In the genomic region with DNA sequence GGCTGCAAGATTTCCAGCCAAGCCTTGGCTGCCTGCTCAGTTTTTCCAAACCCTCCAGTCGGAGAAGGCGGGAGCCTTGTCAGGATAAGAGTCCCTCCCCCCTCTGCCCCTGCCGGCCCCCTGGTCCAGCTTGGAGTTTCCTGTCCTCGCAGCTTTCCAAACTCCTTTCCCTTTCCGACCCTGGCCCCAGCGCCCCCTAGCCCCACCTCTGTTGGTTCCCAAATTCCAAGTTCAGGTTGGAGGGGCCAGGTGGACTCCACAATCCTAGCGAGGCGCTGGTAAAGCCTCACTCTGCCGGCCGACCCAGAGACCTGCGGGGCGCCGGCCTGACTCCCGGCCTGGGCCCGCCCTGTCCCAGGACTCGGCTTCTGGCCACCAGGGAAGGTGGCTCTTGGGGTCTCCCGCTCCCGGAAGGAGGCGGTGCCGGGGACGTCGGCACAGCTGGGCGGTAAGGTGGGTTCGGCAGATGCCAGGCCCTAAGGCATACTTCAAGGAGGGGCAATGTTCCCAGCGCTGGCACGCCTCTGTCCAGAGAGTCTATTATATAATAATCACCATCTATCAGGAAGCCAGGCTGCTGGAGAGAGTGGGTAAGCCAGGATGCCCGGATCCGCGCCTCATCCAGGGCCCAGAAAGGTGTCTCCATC, we compare ENCODE assay signal across 8 mouse cellular contexts. TPM values are rescaled to one million over a fixed set of nuclear protein-coding genes. Genes with fewer than 3 reads are reported as not detected.
A peak's percentile ranks its signal among the peaks of the same experiment; 100 is the strongest.
DNase-seq lines count a peak whose midpoint lies in the region; ATAC-seq and TF ChIP-seq lines count a peak whose summit lies in the region.

No protein-coding gene starts in this region.

- H3K4me1 ChIP-seq in embryonic facial prominence, embryonic 13.5 days = peaks cover 21% of the 10 kb centered on the region
- H3K4me1 ChIP-seq in heart, embryonic 13.5 days = peaks cover 33% of the 10 kb centered on the region
- peaks cover 30% of the 10 kb centered on the region for H3K4me1 ChIP-seq in kidney, embryonic 16.5 days (ENCODE audit: insufficient read depth, low read length)
- peaks cover 39% of the 10 kb centered on the region for H3K4me1 ChIP-seq in liver, embryonic 15.5 days (replicated peaks)
- peaks cover 10% of the 10 kb centered on the region for H3K4me1 ChIP-seq in olfactory bulb, adult 2 months (ENCODE audit: control insufficient read depth, insufficient read depth, low read length)

- H3K4me3 ChIP-seq in embryonic facial prominence, embryonic 13.5 days = peak overlapping the region; percentile 91
- H3K4me3 ChIP-seq in heart, embryonic 13.5 days = peak overlapping the region; percentile 71
- peak overlapping the region; percentile 86 for H3K4me3 ChIP-seq in kidney, embryonic 16.5 days (ENCODE audit: low read length)
- peak overlapping the region; percentile 53 for H3K4me3 ChIP-seq in liver, embryonic 15.5 days (replicated peaks)
- H3K4me3 ChIP-seq in olfactory bulb, adult 2 months (ENCODE audit: insufficient read depth, low read depth, low read length) = peak overlapping the region; percentile 95

- no peak for TF ChIP-seq POLR2A in olfactory bulb, adult 2 months (IDR thresholded peaks at IDR 0.05; ENCODE audit: insufficient read depth, low read depth, low read length)

- WGBS in embryonic facial prominence, embryonic 13.5 days = under 1% methylated on average over 29 of the region's 29 CpGs
- under 1% methylated on average over 29 of the region's 29 CpGs for WGBS in heart, embryonic 13.5 days
- under 1% methylated on average over 29 of the region's 29 CpGs for WGBS in kidney, embryonic 16.5 days
- under 1% methylated on average over 29 of the region's 29 CpGs for WGBS in liver, embryonic 15.5 days (ENCODE audit: insufficient replicate concordance)
- under 1% methylated on average over 29 of the region's 29 CpGs for WGBS in olfactory bulb, adult 2 months

- peak overlapping the region; percentile 99 for H3K27ac ChIP-seq in embryonic facial prominence, embryonic 13.5 days
- peak overlapping the region; percentile 99 for H3K27ac ChIP-seq in heart, embryonic 13.5 days (replicated peaks)
- H3K27ac ChIP-seq in kidney, embryonic 16.5 days (ENCODE audit: low read length) = peak overlapping the region; percentile 99
- H3K27ac ChIP-seq in liver, embryonic 15.5 days (replicated peaks) = peak overlapping the region; percentile 49; the same call in 1 of the 2 replicates
- peak overlapping the region; percentile 93 for H3K27ac ChIP-seq in olfactory bulb, adult 2 months (ENCODE audit: insufficient read depth, low read depth, low read length)

- peak overlapping the region; percentile 87 for H3K9ac ChIP-seq in embryonic facial prominence, embryonic 13.5 days
- peak overlapping the region; percentile 90 for H3K9ac ChIP-seq in heart, embryonic 13.5 days
- H3K9ac ChIP-seq in kidney, embryonic 16.5 days (replicated peaks; ENCODE audit: low read length) = peak overlapping the region; percentile 91
- H3K9ac ChIP-seq in liver, embryonic 15.5 days = peak overlapping the region; percentile 40; the same call in 1 of the 2 replicates

- H3K9me3 ChIP-seq in embryonic facial prominence, embryonic 13.5 days = no peaks in the 10 kb centered on the region
- no peaks in the 10 kb centered on the region for H3K9me3 ChIP-seq in heart, embryonic 13.5 days
- H3K9me3 ChIP-seq in kidney, embryonic 16.5 days (ENCODE audit: low read length) = no peaks in the 10 kb centered on the region
- no peaks in the 10 kb centered on the region for H3K9me3 ChIP-seq in liver, embryonic 15.5 days (replicated peaks)

- no peaks in the 10 kb centered on the region for H3K27me3 ChIP-seq in embryonic facial prominence, embryonic 13.5 days
- no peaks in the 10 kb centered on the region for H3K27me3 ChIP-seq in heart, embryonic 13.5 days (replicated peaks)
- no peaks in the 10 kb centered on the region for H3K27me3 ChIP-seq in kidney, embryonic 16.5 days (ENCODE audit: insufficient read depth, low read length)
- H3K27me3 ChIP-seq in liver, embryonic 15.5 days = peaks cover 69% of the 10 kb centered on the region

- DNase-seq in 416B (ENCODE audit: low read depth) = peak; percentile 49
- peak; percentile 89 for DNase-seq in adrenal gland, adult 2 months
- DNase-seq in yolk sac, embryonic 10.5 days (ENCODE audit: low spot score) = peak; percentile 95

- peak overlapping the region; percentile 77 for H3K4me2 ChIP-seq in embryonic facial prominence, embryonic 13.5 days
- peak overlapping the region; percentile 90 for H3K4me2 ChIP-seq in heart, embryonic 13.5 days
- peak overlapping the region; percentile 98 for H3K4me2 ChIP-seq in kidney, embryonic 16.5 days (replicated peaks; ENCODE audit: low read depth, low read length)
- H3K4me2 ChIP-seq in liver, embryonic 15.5 days = peak overlapping the region; percentile 81

- no peak for TF ChIP-seq CTCF in olfactory bulb, adult 2 months (IDR thresholded peaks at IDR 0.05; ENCODE audit: insufficient read depth, low read depth, low read length)

- H3K36me3 ChIP-seq in embryonic facial prominence, embryonic 13.5 days = no peaks in the 10 kb centered on the region
- H3K36me3 ChIP-seq in heart, embryonic 13.5 days = no peaks in the 10 kb centered on the region
- no peaks in the 10 kb centered on the region for H3K36me3 ChIP-seq in kidney, embryonic 16.5 days (ENCODE audit: insufficient read depth, low read length)
- no peaks in the 10 kb centered on the region for H3K36me3 ChIP-seq in liver, embryonic 15.5 days (replicated peaks)

- peak; percentile 73 for ATAC-seq in embryonic facial prominence, embryonic 13.5 days (ENCODE audit: insufficient number of reproducible peaks, insufficient read depth, low FRiP score, low TSS enrichment, low read depth)
- peak; percentile 18; the same call in 1 of the 2 replicates for ATAC-seq in heart, embryonic 13.5 days (ENCODE audit: extremely low read depth, insufficient number of reproducible peaks, low FRiP score, low TSS enrichment)
- peak; percentile 50 for ATAC-seq in kidney, embryonic 16.5 days (ENCODE audit: low FRiP score, low TSS enrichment)
- no peak for ATAC-seq in liver, embryonic 15.5 days (ENCODE audit: insufficient read depth)

RNA-seq across cellular contexts. Expression of a gene that starts 3.5 kb away (rescaled TPM):
- 10 to 100 TPM; 41.9 to 61.1 TPM for total RNA-seq in adrenal gland, adult 2 months (2021)
- 62.7 and 64.5 TPM in 2 replicates for polyA plus RNA-seq in adrenal gland, adult 2 months (2012; rRNA removed)
- 18.2 and 19.3 TPM in 2 replicates for polyA plus RNA-seq in embryonic facial prominence, embryonic 13.5 days (2015; fragmentation: Nextera tagmentation; extraction: Ambion mirVana)
- polyA plus RNA-seq in heart, embryonic 13.5 days (2015; fragmentation: Nextera tagmentation; extraction: Ambion mirVana) = 7.3 and 9.4 TPM in 2 replicates
- 11.3 and 12.4 TPM in 2 replicates for polyA plus RNA-seq in kidney, embryonic 16.5 days (2015; fragmentation: Nextera tagmentation; extraction: Ambion mirVana)
- polyA plus RNA-seq in liver, embryonic 15.5 days (2015; fragmentation: Nextera tagmentation; extraction: Ambion mirVana) = 1.9 and 2.3 TPM in 2 replicates
- not detected in 2 replicates for polyA plus RNA-seq in olfactory bulb, adult 2 months (2012; ENCODE audit: insufficient read depth, insufficient read length, low replicate concordance, missing spikeins)

RNA-seq across cellular contexts. Expression of a gene that starts 24.3 kb away (rescaled TPM):
- not detected for total RNA-seq in adrenal gland, adult 2 months (2021)
- polyA plus RNA-seq in adrenal gland, adult 2 months (2012; rRNA removed) = not detected in 2 replicates
- 2.8 and 2.9 TPM in 2 replicates for polyA plus RNA-seq in embryonic facial prominence, embryonic 13.5 days (2015; fragmentation: Nextera tagmentation; extraction: Ambion mirVana)
- not detected in 2 replicates for polyA plus RNA-seq in heart, embryonic 13.5 days (2015; fragmentation: Nextera tagmentation; extraction: Ambion mirVana)
- 3.4 and 7.6 TPM in 2 replicates for polyA plus RNA-seq in kidney, embryonic 16.5 days (2015; fragmentation: Nextera tagmentation; extraction: Ambion mirVana)
- polyA plus RNA-seq in liver, embryonic 15.5 days (2015; fragmentation: Nextera tagmentation; extraction: Ambion mirVana) = not detected in 2 replicates
- not detected in 2 replicates for polyA plus RNA-seq in olfactory bulb, adult 2 months (2012; ENCODE audit: insufficient read depth, insufficient read length, low replicate concordance, missing spikeins)

RNA-seq across cellular contexts. Expression of a gene that starts 38.1 kb away (rescaled TPM):
- total RNA-seq in adrenal gland, adult 2 months (2021) = not detected
- not detected in 2 replicates for polyA plus RNA-seq in adrenal gland, adult 2 months (2012; rRNA removed)
- polyA plus RNA-seq in embryonic facial prominence, embryonic 13.5 days (2015; fragmentation: Nextera tagmentation; extraction: Ambion mirVana) = not detected in 2 replicates
- not detected in 2 replicates for polyA plus RNA-seq in heart, embryonic 13.5 days (2015; fragmentation: Nextera tagmentation; extraction: Ambion mirVana)
- polyA plus RNA-seq in kidney, embryonic 16.5 days (2015; fragmentation: Nextera tagmentation; extraction: Ambion mirVana) = not detected in 2 replicates
- polyA plus RNA-seq in liver, embryonic 15.5 days (2015; fragmentation: Nextera tagmentation; extraction: Ambion mirVana) = 0.06 TPM in 1 of 2 replicates, not detected in the other
- polyA plus RNA-seq in olfactory bulb, adult 2 months (2012; ENCODE audit: insufficient read depth, insufficient read length, low replicate concordance, missing spikeins) = not detected in 2 replicates

Comparison
In these comparisons a context has a peak if more than half of its experiments do, and no peak if none do; other contexts are left out.
1. H3K27ac ChIP-seq: peak in every context shown above with its lines; median percentile 99 in embryonic facial prominence, embryonic 13.5 days; 99 in heart, embryonic 13.5 days; 99 in kidney, embryonic 16.5 days; 93 in olfactory bulb, adult 2 months; 49 in liver, embryonic 15.5 days.
2. H3K9ac ChIP-seq: peak in every context shown above with its lines; median percentile 91 in kidney, embryonic 16.5 days; 90 in heart, embryonic 13.5 days; 87 in embryonic facial prominence, embryonic 13.5 days; 40 in liver, embryonic 15.5 days.